Mouse (Mus musculus): ENCODE data around the gene Zfp821. TPM values are rescaled to one million over a fixed set of nuclear protein-coding genes. Genes with fewer than 3 reads are reported as not detected.
"Not testable (repeated sequence)": the region's sequence is repeated elsewhere in the genome, so short reads cannot be mapped to it uniquely, and the experiment has no call there.

Zfp821 gene
- polyA plus RNA-seq, 1 experiment from 2014 or later = 31.6 TPM

- H3K36me3 ChIP-seq = peaks cover 72% of the 10 kb centered on the region
- WGBS = 73% methylated on average over 3 of the region's 3 CpGs
- H3K9ac ChIP-seq = no peak overlapping the region
Observed at GRCm38 (mm10) chr8:109731012-109731411, 25.7 kb downstream of the Zfp821 start.

GRCm38 (mm10) chr8:109734018-109734417, 28.7 kb downstream of the Zfp821 start:
- 85% methylated on average over 3 of the region's 3 CpGs for WGBS
- H3K4me2 ChIP-seq = no peak overlapping the region
- no peak for ATAC-seq (replicated peaks; ENCODE audit: low FRiP score)
- H3K4me1 ChIP-seq = peaks cover 19% of the 10 kb centered on the region
- no peak overlapping the region for H3K4me3 ChIP-seq (replicated peaks)
- no peak overlapping the region for H3K27ac ChIP-seq
- no peaks in the 10 kb centered on the region for H3K27me3 ChIP-seq
- peaks cover 55% of the 10 kb centered on the region for H3K36me3 ChIP-seq
- H3K9ac ChIP-seq = no peak overlapping the region
- H3K9me3 ChIP-seq (replicated peaks) = no peaks in the 10 kb centered on the region

More at GRCm38 (mm10) chr8:109731012-109731411, 25.7 kb downstream of the Zfp821 start:
- ATAC-seq (replicated peaks; ENCODE audit: low FRiP score) = no peak
- H3K9me3 ChIP-seq (replicated peaks) = no peaks in the 10 kb centered on the region
- H3K4me1 ChIP-seq = peaks cover 5% of the 10 kb centered on the region
- H3K4me2 ChIP-seq = no peak overlapping the region
- H3K27ac ChIP-seq = no peak overlapping the region
- H3K4me3 ChIP-seq (replicated peaks) = no peak overlapping the region
- H3K27me3 ChIP-seq = no peaks in the 10 kb centered on the region

- Histone ChIP-seq H3K4me2 (peak overlapping the region; percentile 85), H3K27ac (peak overlapping the region; percentile 81; the same call in 1 of the 2 replicates), H3K9ac (peak overlapping the region; percentile 99), H3K9me3 (replicated peaks) (no peaks in the 10 kb centered on the region), H3K4me1 (peaks cover 19% of the 10 kb centered on the region), H3K27me3 (no peaks in the 10 kb centered on the region), H3K4me3 (replicated peaks) (peak overlapping the region; percentile 100), H3K36me3 (peaks cover 28% of the 10 kb centered on the region)
- ATAC-seq (replicated peaks; ENCODE audit: low FRiP score) = no peak; the same call in 1 of the 2 replicates
- WGBS = 5% methylated on average over 8 of the region's 8 CpGs
Observed at GRCm38 (mm10) chr8:109736819-109737218, 31.5 kb downstream of the Zfp821 start.

- peak; percentile 93 for ATAC-seq (replicated peaks; ENCODE audit: low FRiP score)
- H3K4me1 ChIP-seq = peaks cover 19% of the 10 kb centered on the region
- peak within 1 kb of the TSS; percentile 99 for H3K9ac ChIP-seq
- peak within 1 kb of the TSS; percentile 85 for H3K4me2 ChIP-seq
- peak within 1 kb of the TSS; percentile 100 for H3K4me3 ChIP-seq (replicated peaks)
- no peaks in the 10 kb centered on the region for H3K9me3 ChIP-seq (replicated peaks)
- peaks cover 22% of the 10 kb centered on the region for H3K36me3 ChIP-seq
- WGBS = under 1% methylated on average over 58 of the region's 59 CpGs
- peak within 1 kb of the TSS; percentile 81 for H3K27ac ChIP-seq
- H3K27me3 ChIP-seq = no peaks in the 10 kb centered on the region
Observed at GRCm38 (mm10) chr8:109737237-109738048, 32.1 kb downstream of the Zfp821 start, which contains the start of gene Atxn1l. TSS of gene Atxn1l (minus strand) at chr8:109737739.

- peak overlapping the region; percentile 85 for H3K4me2 ChIP-seq
- H3K36me3 ChIP-seq = peaks cover 16% of the 10 kb centered on the region
- no peak for ATAC-seq (replicated peaks; ENCODE audit: low FRiP score)
- H3K27me3 ChIP-seq = no peaks in the 10 kb centered on the region
- H3K4me1 ChIP-seq = peaks cover 19% of the 10 kb centered on the region
- H3K9ac ChIP-seq = 0 out of 2 replicates have a peak overlapping the region, but pooled peaks have one; percentile 99
- H3K4me3 ChIP-seq (replicated peaks) = peak overlapping the region; percentile 100
- 68% methylated on average over 1 of the region's 1 CpGs for WGBS
- no peaks in the 10 kb centered on the region for H3K9me3 ChIP-seq (replicated peaks)
- H3K27ac ChIP-seq = no peak overlapping the region
Observed at GRCm38 (mm10) chr8:109738049-109738380, 32.7 kb downstream of the Zfp821 start.

GRCm38 (mm10) chr8:109747468-109748199, 42.3 kb downstream of the Zfp821 start:
- Histone ChIP-seq H3K9ac (no peak overlapping the region), H3K4me2 (no peak overlapping the region), H3K27ac (no peak overlapping the region), H3K27me3 (no peaks in the 10 kb centered on the region), H3K36me3 (no peaks in the 10 kb centered on the region), H3K9me3 (replicated peaks) (no peaks in the 10 kb centered on the region), H3K4me1 (0 out of 2 replicates have a peak, but pooled peaks cover 3% of the 10 kb centered on the region), H3K4me3 (replicated peaks) (no peak overlapping the region)
- WGBS = 85% methylated on average over 12 of the region's 12 CpGs
- no peak for ATAC-seq (replicated peaks; ENCODE audit: low FRiP score)

GRCm38 (mm10) chr8:109750274-109750673, 44.9 kb downstream of the Zfp821 start:
- Histone ChIP-seq H3K27ac (no peak overlapping the region), H3K4me2 (no peak overlapping the region), H3K9ac (no peak overlapping the region), H3K4me3 (replicated peaks) (no peak overlapping the region), H3K4me1 (0 out of 2 replicates have a peak, but pooled peaks cover 3% of the 10 kb centered on the region), H3K27me3 (no peaks in the 10 kb centered on the region), H3K9me3 (replicated peaks) (no peaks in the 10 kb centered on the region), H3K36me3 (no peaks in the 10 kb centered on the region)
- WGBS = 50% methylated on average over 5 of the region's 5 CpGs
- ATAC-seq (replicated peaks; ENCODE audit: low FRiP score) = no peak

- Histone ChIP-seq H3K9ac (no peak overlapping the region), H3K27ac (no peak overlapping the region), H3K9me3 (replicated peaks) (no peaks in the 10 kb centered on the region), H3K4me2 (no peak overlapping the region), H3K4me3 (replicated peaks) (no peak overlapping the region), H3K27me3 (no peaks in the 10 kb centered on the region), H3K36me3 (no peaks in the 10 kb centered on the region), H3K4me1 (0 out of 2 replicates have a peak, but pooled peaks cover 3% of the 10 kb centered on the region)
- WGBS = 71% methylated on average over 12 of the region's 12 CpGs
- no peak; the same call in 1 of the 2 replicates for ATAC-seq (replicated peaks; ENCODE audit: low FRiP score)
Observed at GRCm38 (mm10) chr8:109750699-109751098, 45.4 kb downstream of the Zfp821 start.

- no peak overlapping the region for H3K27ac ChIP-seq
- no peaks in the 10 kb centered on the region for H3K27me3 ChIP-seq
- H3K4me1 ChIP-seq = 0 out of 2 replicates have a peak, but pooled peaks cover 3% of the 10 kb centered on the region
- no peaks in the 10 kb centered on the region for H3K9me3 ChIP-seq (replicated peaks)
- H3K4me3 ChIP-seq (replicated peaks) = no peak overlapping the region
- no peak overlapping the region for H3K4me2 ChIP-seq
- no peaks in the 10 kb centered on the region for H3K36me3 ChIP-seq
- 86% methylated on average over 20 of the region's 20 CpGs for WGBS
- no peak for ATAC-seq (replicated peaks; ENCODE audit: low FRiP score)
- H3K9ac ChIP-seq = no peak overlapping the region
Observed at GRCm38 (mm10) chr8:109751731-109752485, 46.6 kb downstream of the Zfp821 start.

- WGBS = 83% methylated on average over 8 of the region's 8 CpGs
- no peaks in the 10 kb centered on the region for H3K36me3 ChIP-seq
- H3K27ac ChIP-seq = no peak overlapping the region
- no peak overlapping the region for H3K4me3 ChIP-seq (replicated peaks)
- no peak overlapping the region for H3K9ac ChIP-seq
- H3K4me1 ChIP-seq = 0 out of 2 replicates have a peak, but pooled peaks cover 3% of the 10 kb centered on the region
- ATAC-seq (replicated peaks; ENCODE audit: low FRiP score) = no peak
- H3K9me3 ChIP-seq (replicated peaks) = no peaks in the 10 kb centered on the region
- no peaks in the 10 kb centered on the region for H3K27me3 ChIP-seq
- no peak overlapping the region for H3K4me2 ChIP-seq
Observed at GRCm38 (mm10) chr8:109754696-109755095, 49.4 kb downstream of the Zfp821 start.

GRCm38 (mm10) chr8:109755554-109755953, 50.2 kb downstream of the Zfp821 start:
- H3K9ac ChIP-seq; H3K4me1 ChIP-seq; H3K9me3 ChIP-seq (replicated peaks); ATAC-seq (replicated peaks; ENCODE audit: low FRiP score); H3K27me3 ChIP-seq; H3K4me3 ChIP-seq (replicated peaks); H3K27ac ChIP-seq; H3K36me3 ChIP-seq; H3K4me2 ChIP-seq: not testable (repeated sequence)
- WGBS = 80% methylated on average over 4 of the region's 4 CpGs
